Mouse (Mus musculus) myocyte (in vitro differentiated cells): ENCODE measurements around the gene Myo1d. TPM values are rescaled to one million over a fixed set of nuclear protein-coding genes. Genes with fewer than 3 reads are reported as not detected.

Experiments
- H3K27me3 ChIP-seq: one replicate; pipeline ENCODE4 v1.6.1; 2011; ENCODE audit not compliant: control insufficient read depth, insufficient read depth, insufficient read length
- H3K36me3 ChIP-seq: one replicate; pipeline ENCODE4 v1.6.1; 2011; ENCODE audit not compliant: control insufficient read depth, insufficient read depth
- H3K4me2 ChIP-seq: one replicate; pipeline ENCODE4 v1.6.1; 2011; ENCODE audit warnings: low read depth, control low read depth
- H3K4me3 ChIP-seq: one replicate; pipeline ENCODE4 v1.5.1; 2011; ENCODE audit warnings: mild to moderate bottlenecking, control low read depth, moderate library complexity
- H3K79me2 ChIP-seq: one replicate; pipeline ENCODE4 v1.6.1; 2011; ENCODE audit not compliant: control insufficient read depth, insufficient read depth
- H3ac ChIP-seq: one replicate; pipeline ENCODE4 v1.6.1; 2011; ENCODE audit not compliant: control insufficient read depth, insufficient read length
- CEBPB ChIP-seq: IDR thresholded peaks from 2 replicates; pipeline ENCODE4 v1.6.1; 2011; ENCODE audit warnings: mild to moderate bottlenecking, moderate library complexity; ENCODE audit not compliant: poor library complexity, insufficient read depth, severe bottlenecking
- E2F4 ChIP-seq: IDR thresholded peaks from one replicate; pipeline ENCODE4 v1.6.1; 2011; ENCODE audit warnings: mild to moderate bottlenecking, control low read depth, moderate library complexity; ENCODE audit not compliant: insufficient read depth
- MAX ChIP-seq: IDR thresholded peaks from one replicate; pipeline ENCODE4 v1.6.1; 2011; ENCODE audit warnings: low read depth, mild to moderate bottlenecking, control low read depth
- MYOD1 ChIP-seq, 3 experiments: IDR thresholded peaks; one replicate each; pipeline ENCODE4 v1.6.1; 2011; ENCODE audit warnings: control low read depth in 2 of 3, low read depth in 2 of 3, mild to moderate bottlenecking in 2 of 3, moderate library complexity in 1 of 3; ENCODE audit not compliant: insufficient read length in 2 of 3, control insufficient read depth in 1 of 3
- MYOG ChIP-seq, 3 experiments: IDR thresholded peaks; one replicate each; pipeline ENCODE4 v1.6.1; 2011; ENCODE audit warnings: control low read depth in 2 of 3, low read depth in 2 of 3, mild to moderate bottlenecking in 2 of 3; ENCODE audit not compliant: insufficient read length in 2 of 3, control insufficient read depth in 1 of 3, insufficient read depth in 1 of 3
- POLR2A ChIP-seq: IDR thresholded peaks from one replicate; pipeline ENCODE4 v1.6.1; 2011; ENCODE audit warnings: low read depth, mild to moderate bottlenecking, control low read depth, moderate library complexity; ENCODE audit not compliant: insufficient read length
- POLR2AphosphoS2 ChIP-seq: IDR thresholded peaks from one replicate; pipeline ENCODE4 v1.6.1; 2011; ENCODE audit warnings: low read depth, control low read depth; ENCODE audit not compliant: insufficient read length
- REST ChIP-seq: IDR thresholded peaks from one replicate; pipeline ENCODE4 v1.6.1; 2011; ENCODE audit warnings: mild to moderate bottlenecking, control low read depth, moderate library complexity; ENCODE audit not compliant: insufficient read depth, insufficient read length
- SRF ChIP-seq: IDR thresholded peaks from one replicate; pipeline ENCODE4 v1.6.1; 2011; ENCODE audit warnings: low read depth; ENCODE audit not compliant: control insufficient read depth, insufficient read length
- TCF12 ChIP-seq: IDR thresholded peaks from one replicate; pipeline ENCODE4 v1.6.1; 2011; ENCODE audit warnings: mild to moderate bottlenecking, control low read depth; ENCODE audit not compliant: poor library complexity, insufficient read depth, severe bottlenecking
- TCF3 ChIP-seq: IDR thresholded peaks from one replicate; pipeline ENCODE4 v1.6.1; 2011; ENCODE audit warnings: low read depth, control low read depth; ENCODE audit not compliant: insufficient read length
- USF1 ChIP-seq: IDR thresholded peaks from one replicate; pipeline ENCODE4 v1.6.1; 2011; ENCODE audit warnings: low read depth, mild to moderate bottlenecking, control low read depth, moderate library complexity
- polyA plus RNA-seq: library from polyadenylated mRNA; unstranded; fragments of >200 nt; fragmentation: generic; extraction: Trizol; gene quantifications from one replicate; pipeline ENCODE4 v1.2.1, GENCODE M21; 2012; ENCODE audit warnings: missing spikeins

Gene Myo1d
- polyA plus RNA-seq, 1 experiment = 10.5 TPM

DNA sequence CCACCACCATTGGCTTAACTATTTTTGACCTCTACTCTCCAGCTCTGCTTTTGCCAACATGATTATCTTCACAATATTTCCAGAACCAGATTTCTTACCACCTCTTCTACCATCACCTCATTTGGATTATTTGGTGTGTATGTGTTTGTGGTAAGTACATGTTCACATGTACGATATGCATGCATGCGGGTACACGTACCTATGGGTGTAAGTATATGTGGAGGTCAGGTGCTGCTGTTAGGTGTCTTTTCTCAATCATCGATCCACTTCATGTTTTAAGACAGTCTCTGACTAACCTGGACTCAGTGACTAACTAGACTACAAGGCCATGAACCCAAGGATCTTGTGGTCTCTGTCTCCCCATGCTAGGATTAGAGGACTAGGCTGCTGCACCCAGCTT lies 37.4 kb downstream of the Myo1d start:
- TF ChIP-seq CEBPB = no peak
- TF ChIP-seq MAX = no peak
- no peak for TF ChIP-seq POLR2AphosphoS2
- no peak for TF ChIP-seq SRF
- no peak for TF ChIP-seq E2F4
- TF ChIP-seq MYOD1 (IDR thresholded peaks at IDR 0.05; ENCODE audit: control insufficient read depth in 1 of 3, insufficient read length in 2 of 3, low read depth in 2 of 3) = no peak
- no peak for TF ChIP-seq TCF3
- no peak for TF ChIP-seq USF1
- no peak for TF ChIP-seq POLR2A
- TF ChIP-seq TCF12 = no peak
- no peak for TF ChIP-seq REST
- TF ChIP-seq MYOG (IDR thresholded peaks at IDR 0.05; ENCODE audit: control insufficient read depth in 1 of 3, insufficient read depth in 1 of 3, insufficient read length in 2 of 3, low read depth in 2 of 3) = no peak
- Histone ChIP-seq H3K36me3 (no peaks in the 10 kb centered on the region), H3K79me2 (no peaks in the 10 kb centered on the region), H3K4me3 (no peak overlapping the region), H3K4me2 (no peak overlapping the region), H3K27me3 (no peaks in the 10 kb centered on the region), H3ac (no peak overlapping the region)

DNA sequence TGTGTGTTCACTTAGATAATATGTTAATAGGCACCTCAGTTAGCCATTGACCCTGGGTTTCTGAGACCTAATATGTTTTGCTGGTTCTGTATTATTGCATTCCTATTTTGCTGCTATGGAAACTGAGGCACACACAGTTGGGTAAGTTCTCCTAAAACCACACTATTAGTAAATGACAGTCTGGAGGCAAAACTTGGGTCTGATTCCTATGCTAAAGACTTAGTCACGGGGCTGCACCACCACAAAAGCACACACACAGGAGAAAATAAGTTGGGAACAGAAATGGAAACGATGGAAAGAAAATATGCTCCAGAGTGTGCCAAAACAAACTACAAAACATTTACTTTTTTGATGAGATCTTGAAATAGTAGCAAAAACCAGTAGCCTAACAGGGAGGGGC lies 45.1 kb downstream of the Myo1d start:
- H3K27me3 ChIP-seq = no peaks in the 10 kb centered on the region
- H3K4me2 ChIP-seq = no peak overlapping the region
- H3K4me3 ChIP-seq = no peak overlapping the region
- no peaks in the 10 kb centered on the region for H3K79me2 ChIP-seq
- H3ac ChIP-seq = no peak overlapping the region
- no peak for TF ChIP-seq USF1
- TF ChIP-seq CEBPB = no peak
- no peak for TF ChIP-seq POLR2AphosphoS2
- no peak for TF ChIP-seq TCF3
- TF ChIP-seq TCF12 = no peak
- no peak for TF ChIP-seq SRF
- no peak for TF ChIP-seq MYOG (IDR thresholded peaks at IDR 0.05; ENCODE audit: control insufficient read depth in 1 of 3, insufficient read depth in 1 of 3, insufficient read length in 2 of 3, low read depth in 2 of 3)
- TF ChIP-seq E2F4 = no peak
- TF ChIP-seq POLR2A = no peak
- H3K36me3 ChIP-seq = no peaks in the 10 kb centered on the region

DNA sequence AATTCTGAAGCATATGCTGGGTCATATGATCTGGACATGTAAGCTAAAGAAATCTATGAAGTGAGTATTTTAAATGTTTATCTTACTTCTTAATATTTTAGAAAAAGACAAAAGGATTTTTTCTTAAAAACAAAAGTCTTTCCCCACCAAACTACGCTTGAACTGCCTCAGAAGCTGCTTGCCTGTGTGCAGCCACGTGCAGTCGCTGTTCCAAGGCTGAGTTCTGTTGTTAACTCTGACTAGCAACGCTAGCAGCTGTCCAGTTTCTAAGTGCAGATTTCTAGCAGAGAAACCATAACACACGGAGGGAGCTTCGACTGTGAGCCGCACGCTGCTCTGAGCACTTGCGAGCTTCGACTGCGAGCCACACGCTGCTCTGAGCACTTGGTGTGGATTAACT lies 55.1 kb downstream of the Myo1d start:
- TF ChIP-seq USF1 (no peak), REST (no peak), MAX (no peak), MYOD1 (IDR thresholded peaks at IDR 0.05; ENCODE audit: control insufficient read depth in 1 of 3, insufficient read length in 2 of 3, low read depth in 2 of 3) (no peak), E2F4 (no peak), POLR2AphosphoS2 (no peak), TCF3 (no peak), SRF (no peak), TCF12 (no peak)
- Histone ChIP-seq H3K79me2 (no peaks in the 10 kb centered on the region), H3K4me3 (no peak overlapping the region), H3K36me3 (no peaks in the 10 kb centered on the region), H3K4me2 (no peak overlapping the region), H3ac (no peak overlapping the region), H3K27me3 (no peaks in the 10 kb centered on the region)

DNA sequence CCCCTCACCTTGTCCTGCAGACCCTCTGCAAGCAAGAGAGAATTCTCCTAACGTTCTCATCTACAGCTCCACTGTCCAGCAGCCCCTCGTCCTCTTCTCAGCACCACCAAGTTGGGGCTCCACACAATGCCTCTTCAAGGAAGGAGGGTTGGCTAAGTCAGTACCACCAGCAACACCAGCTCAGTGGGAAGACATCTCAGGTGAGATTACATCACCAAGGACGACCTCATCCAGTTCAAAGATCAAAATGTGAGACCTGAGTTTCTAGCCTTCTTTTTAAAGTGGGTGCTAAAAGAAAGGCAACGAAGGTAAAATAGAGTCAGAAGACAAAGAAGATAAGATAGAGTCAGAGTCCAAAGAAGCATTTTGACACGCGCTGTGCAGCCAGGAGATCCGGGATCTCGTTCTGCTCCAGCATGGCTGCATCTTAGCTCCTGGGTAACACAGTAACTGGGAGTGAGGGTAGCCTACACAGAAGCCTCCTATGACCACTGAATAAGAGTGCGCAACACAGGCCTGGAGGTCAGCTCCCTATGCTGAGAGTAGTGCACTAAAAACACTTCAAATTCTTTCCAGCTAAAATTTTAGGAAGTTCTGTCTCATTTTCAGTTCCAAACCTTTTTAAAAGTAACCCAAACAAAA lies 56.3 kb downstream of the Myo1d start:
- H3K79me2 ChIP-seq = no peaks in the 10 kb centered on the region
- TF ChIP-seq SRF = no peak
- TF ChIP-seq MAX = no peak
- no peak for TF ChIP-seq MYOG (IDR thresholded peaks at IDR 0.05; ENCODE audit: control insufficient read depth in 1 of 3, insufficient read depth in 1 of 3, insufficient read length in 2 of 3, low read depth in 2 of 3)
- no peak for TF ChIP-seq CEBPB
- TF ChIP-seq MYOD1 (IDR thresholded peaks at IDR 0.05; ENCODE audit: control insufficient read depth in 1 of 3, insufficient read length in 2 of 3, low read depth in 2 of 3) = no peak
- no peak for TF ChIP-seq POLR2A
- TF ChIP-seq POLR2AphosphoS2 = no peak
- no peak for TF ChIP-seq E2F4
- no peak for TF ChIP-seq TCF3
- no peak for TF ChIP-seq REST
- TF ChIP-seq TCF12 = no peak
- TF ChIP-seq USF1 = no peak

DNA sequence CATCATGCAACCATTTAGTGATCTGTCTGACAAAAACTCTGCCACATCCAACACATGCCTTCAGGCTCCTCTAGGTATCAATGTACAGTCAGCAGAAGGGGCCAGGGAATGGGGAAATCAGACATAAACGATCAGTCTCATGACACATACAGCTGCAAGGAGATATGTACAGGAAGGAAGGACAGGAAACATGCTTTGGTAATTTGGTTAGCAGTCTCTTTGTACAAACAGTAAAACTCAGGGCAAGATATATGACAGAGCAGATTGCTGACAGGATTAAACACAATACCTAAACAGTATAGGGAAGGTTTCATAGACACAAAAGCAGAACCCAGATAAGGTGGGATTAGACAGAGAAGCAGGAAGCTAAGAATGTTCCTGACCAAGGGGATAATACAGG lies 60.8 kb downstream of the Myo1d start:
- no peak for TF ChIP-seq MAX
- TF ChIP-seq SRF = no peak
- no peak for TF ChIP-seq MYOD1 (IDR thresholded peaks at IDR 0.05; ENCODE audit: control insufficient read depth in 1 of 3, insufficient read length in 2 of 3, low read depth in 2 of 3)
- TF ChIP-seq TCF3 = no peak
- TF ChIP-seq E2F4 = no peak
- TF ChIP-seq USF1 = no peak
- TF ChIP-seq MYOG (IDR thresholded peaks at IDR 0.05; ENCODE audit: control insufficient read depth in 1 of 3, insufficient read depth in 1 of 3, insufficient read length in 2 of 3, low read depth in 2 of 3) = no peak
- TF ChIP-seq CEBPB = no peak
- no peak for TF ChIP-seq POLR2A
- TF ChIP-seq REST = no peak
- TF ChIP-seq TCF12 = no peak
- no peak for TF ChIP-seq POLR2AphosphoS2
- H3ac ChIP-seq = no peak overlapping the region
- no peak overlapping the region for H3K4me3 ChIP-seq
- no peaks in the 10 kb centered on the region for H3K27me3 ChIP-seq
- H3K36me3 ChIP-seq = no peaks in the 10 kb centered on the region
- H3K4me2 ChIP-seq = no peak overlapping the region
- no peaks in the 10 kb centered on the region for H3K79me2 ChIP-seq

More for the DNA sequence above, 56.3 kb downstream of the Myo1d start:
- Histone ChIP-seq H3K36me3 (no peaks in the 10 kb centered on the region), H3K27me3 (no peaks in the 10 kb centered on the region), H3K4me2 (no peak overlapping the region), H3K4me3 (no peak overlapping the region), H3ac (no peak overlapping the region)
